ENCODE assay signal across 8 mouse cellular contexts in the genomic region with DNA sequence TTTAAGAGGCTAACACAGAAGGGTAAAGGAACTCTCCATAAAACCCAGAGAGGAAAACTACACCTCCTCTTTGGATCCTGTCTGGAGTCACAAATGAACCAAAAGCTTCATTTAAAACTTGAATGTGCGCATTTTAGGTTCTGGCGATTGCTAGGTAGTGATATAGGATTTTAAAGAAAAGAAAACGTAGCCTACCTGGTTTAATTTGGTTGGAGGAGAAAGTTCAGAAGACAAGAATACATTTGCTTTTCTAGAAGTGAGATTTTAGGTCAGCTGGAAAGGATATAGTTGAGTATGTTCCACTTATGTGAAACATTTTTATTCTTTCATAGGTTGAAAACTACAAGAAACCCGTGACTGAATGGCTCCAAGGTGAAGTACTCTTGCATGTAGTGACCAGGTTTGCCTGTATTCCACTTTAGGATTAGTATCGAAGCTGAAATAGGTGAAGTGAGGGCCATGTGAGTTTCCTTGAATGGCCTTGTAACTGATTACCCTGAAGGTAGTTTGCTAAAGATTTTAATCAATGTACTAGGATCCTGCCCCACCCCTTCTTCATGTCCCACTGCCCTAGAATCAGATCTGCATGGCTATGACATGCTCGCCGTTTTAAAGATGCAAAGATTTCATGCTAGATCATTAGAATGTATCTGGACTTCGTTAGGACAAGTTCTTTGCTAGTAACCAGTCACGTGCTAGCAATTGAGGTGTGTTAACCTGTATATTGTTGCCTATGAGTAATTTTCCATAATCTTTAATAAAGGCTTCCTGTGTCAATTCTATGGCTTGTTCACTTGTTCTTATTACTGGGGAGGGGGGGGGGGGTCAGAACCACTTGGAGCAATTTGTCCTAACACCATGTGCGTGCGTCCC. TPM values are rescaled to one million over a fixed set of nuclear protein-coding genes. Genes with fewer than 3 reads are reported as not detected.
DNase-seq lines count a peak whose midpoint lies in the region; ATAC-seq and TF ChIP-seq lines count a peak whose summit lies in the region.

No protein-coding gene starts in this region.

- no peak for DNase-seq in lung, adult 2 months
- DNase-seq in lung, postnatal 4 days = no peak
- DNase-seq in embryonic facial prominence, embryonic 11.5 days (ENCODE audit: low spot score) = no peak
- DNase-seq in layer of hippocampus, adult 9-11 months = no peak

- H3K4me2 ChIP-seq in embryonic facial prominence, embryonic 11.5 days (ENCODE audit: low read depth, low read length) = peak overlapping the region; percentile 45
- H3K4me2 ChIP-seq in intestine, embryonic 16.5 days (ENCODE audit: low read depth, low read length) = peak overlapping the region; percentile 66
- H3K4me2 ChIP-seq in neural tube, embryonic 15.5 days = peak overlapping the region; percentile 70

- H3K27me3 ChIP-seq in embryonic facial prominence, embryonic 11.5 days (ENCODE audit: control insufficient read depth, insufficient read depth, low read length) = no peaks in the 10 kb centered on the region
- H3K27me3 ChIP-seq in intestine, embryonic 16.5 days (replicated peaks; ENCODE audit: control insufficient read depth, insufficient read depth, low read length) = no peaks in the 10 kb centered on the region
- no peaks in the 10 kb centered on the region for H3K27me3 ChIP-seq in neural tube, embryonic 15.5 days (replicated peaks)

- peak overlapping the region; percentile 96 for H3K4me3 ChIP-seq in lung, adult 2 months (replicated peaks; ENCODE audit: extremely low read depth, low read depth, low read length)
- peak overlapping the region; percentile 95 for H3K4me3 ChIP-seq in embryonic facial prominence, embryonic 11.5 days (ENCODE audit: low read depth, low read length)
- H3K4me3 ChIP-seq in intestine, embryonic 16.5 days (ENCODE audit: low read length) = peak overlapping the region; percentile 88
- peak overlapping the region; percentile 80 for H3K4me3 ChIP-seq in neural tube, embryonic 15.5 days (replicated peaks)

- no peak for TF ChIP-seq POLR2A in lung, adult 2 months (IDR thresholded peaks at IDR 0.05; ENCODE audit: borderline replicate concordance, extremely low read depth, low read depth, low read length)

- no peak for TF ChIP-seq CTCF in lung, adult 2 months (IDR thresholded peaks at IDR 0.05; ENCODE audit: insufficient read depth, low read length)

- H3K27ac ChIP-seq in embryonic facial prominence, embryonic 11.5 days (replicated peaks; ENCODE audit: low read depth, low read length) = peak overlapping the region; percentile 77
- H3K27ac ChIP-seq in intestine, embryonic 16.5 days (ENCODE audit: low read length) = peak overlapping the region; percentile 90
- H3K27ac ChIP-seq in neural tube, embryonic 15.5 days (replicated peaks) = peak overlapping the region; percentile 84

- ATAC-seq in embryonic facial prominence, embryonic 11.5 days (replicated peaks; ENCODE audit: insufficient number of reproducible peaks, low FRiP score, low TSS enrichment, low read depth) = no peak
- no peak for ATAC-seq in intestine, embryonic 16.5 days
- ATAC-seq in neural tube, embryonic 15.5 days (ENCODE audit: low FRiP score) = no peak
- ATAC-seq in megakaryocyte-erythroid progenitor cell, adult 5-6 weeks (replicated peaks; ENCODE audit: low FRiP score, low TSS enrichment, poor library complexity, severe bottlenecking) = no peak
- no peak for ATAC-seq in CD4-positive, CD25-positive, alpha-beta regulatory T cell, adult 4 months

- no peaks in the 10 kb centered on the region for H3K36me3 ChIP-seq in embryonic facial prominence, embryonic 11.5 days (replicated peaks; ENCODE audit: control insufficient read depth, insufficient read depth, low read depth, low read length)
- H3K36me3 ChIP-seq in intestine, embryonic 16.5 days (ENCODE audit: control insufficient read depth, insufficient read depth, low read length) = peaks cover 6% of the 10 kb centered on the region; the same call in 1 of the 2 replicates
- peaks cover 25% of the 10 kb centered on the region; the same call in 1 of the 2 replicates for H3K36me3 ChIP-seq in neural tube, embryonic 15.5 days

- WGBS in lung, adult 2 months = 31% methylated on average over 11 of the region's 11 CpGs
- WGBS in embryonic facial prominence, embryonic 11.5 days = 20% methylated on average over 11 of the region's 11 CpGs
- 20% methylated on average over 11 of the region's 11 CpGs for WGBS in intestine, embryonic 16.5 days
- 26% methylated on average over 11 of the region's 11 CpGs for WGBS in neural tube, embryonic 15.5 days

- H3K9me3 ChIP-seq in embryonic facial prominence, embryonic 11.5 days (replicated peaks; ENCODE audit: control insufficient read depth, low read length) = no peaks in the 10 kb centered on the region
- H3K9me3 ChIP-seq in intestine, embryonic 16.5 days (ENCODE audit: control insufficient read depth, low read length) = peaks cover 3% of the 10 kb centered on the region; the same call in 1 of the 2 replicates
- H3K9me3 ChIP-seq in neural tube, embryonic 15.5 days (replicated peaks) = no peaks in the 10 kb centered on the region

- H3K9ac ChIP-seq in embryonic facial prominence, embryonic 11.5 days (replicated peaks; ENCODE audit: low read length) = peak overlapping the region; percentile 98
- H3K9ac ChIP-seq in intestine, embryonic 16.5 days (ENCODE audit: low read depth, low read length) = peak overlapping the region; percentile 97
- peak overlapping the region; percentile 96 for H3K9ac ChIP-seq in neural tube, embryonic 15.5 days (replicated peaks)

- no peaks in the 10 kb centered on the region; the same call in none of the 2 replicates for H3K4me1 ChIP-seq in lung, adult 2 months (ENCODE audit: control insufficient read depth, insufficient read depth, low read length)
- no peaks in the 10 kb centered on the region for H3K4me1 ChIP-seq in embryonic facial prominence, embryonic 11.5 days (ENCODE audit: control insufficient read depth, insufficient read depth, low read length)
- H3K4me1 ChIP-seq in intestine, embryonic 16.5 days (ENCODE audit: control insufficient read depth, insufficient read depth, low read length) = peaks cover 11% of the 10 kb centered on the region
- H3K4me1 ChIP-seq in neural tube, embryonic 15.5 days = peaks cover 18% of the 10 kb centered on the region

RNA-seq across cellular contexts. Expression of gene Usp46, which starts 25.6 kb away (rescaled TPM):
- polyA plus RNA-seq in lung, adult 2 months (2012; rRNA removed) = 7.4 and 14.9 TPM in 2 replicates
- 53.1 and 60.0 TPM in 2 replicates for polyA plus RNA-seq in embryonic facial prominence, embryonic 11.5 days (2014; fragmentation: Nextera tagmentation; extraction: Ambion mirVana)
- 16.5 and 16.7 TPM in 2 replicates for polyA plus RNA-seq in intestine, embryonic 16.5 days (2015; fragmentation: Nextera tagmentation; extraction: Ambion mirVana)
- polyA plus RNA-seq in neural tube, embryonic 15.5 days (2015; fragmentation: Nextera tagmentation; extraction: Ambion mirVana) = 27.8 and 29.9 TPM in 2 replicates
- total RNA-seq in megakaryocyte-erythroid progenitor cell, adult 5-6 weeks (2014; fragmentation: Nextera tagmentation) = 37.3 and 54.5 TPM in 2 replicates
- total RNA-seq in megakaryocyte-erythroid progenitor cell, adult 5-6 weeks (2017) = 28.0 and 41.4 TPM in 2 replicates
- 1 to 10 TPM; 8.6 to 9.7 TPM for polyA plus RNA-seq in CD4-positive, CD25-positive, alpha-beta regulatory T cell, adult 4 months (2017; shearing (Covaris generic))
